Mouse (Mus musculus) thymus, adult 18-20 months (tissue): ENCODE data around the gene Esrrg.

Source experiments
- DNase-seq, 2 experiments: peaks; one replicate each; pipeline ENCODE4 v3.0.0; 2022; ENCODE audit warnings: mixed read lengths in 2 of 2

Esrrg gene

GRCm38 (mm10) chr1:187918939-187919338, 310.3 kb downstream of the Esrrg start:
- no peak for DNase-seq

- DNase-seq, result no peak
These were observed 311.7 kb downstream of the Esrrg start for GRCm38 (mm10) chr1:187920156-187920777.

GRCm38 (mm10) chr1:187931146-187931545, 322.6 kb downstream of the Esrrg start:
- DNase-seq, result no peak

GRCm38 (mm10) chr1:187938652-187939051, 330.1 kb downstream of the Esrrg start:
- DNase-seq, result no peak

GRCm38 (mm10) chr1:187939078-187939477, 330.5 kb downstream of the Esrrg start:
- DNase-seq, result no peak

- no peak for DNase-seq
These were observed 342.9 kb downstream of the Esrrg start for GRCm38 (mm10) chr1:187951506-187951905.

GRCm38 (mm10) chr1:187956702-187957101, 348.1 kb downstream of the Esrrg start:
- no peak for DNase-seq

GRCm38 (mm10) chr1:187959192-187959591, 350.6 kb downstream of the Esrrg start:
- no peak for DNase-seq

- no peak for DNase-seq
These were observed 352.9 kb downstream of the Esrrg start for GRCm38 (mm10) chr1:187961452-187961851.

GRCm38 (mm10) chr1:187964829-187965760, 356.5 kb downstream of the Esrrg start:
- DNase-seq, result no peak

- DNase-seq, result no peak
These were observed 357.3 kb downstream of the Esrrg start for GRCm38 (mm10) chr1:187965921-187966320.

GRCm38 (mm10) chr1:187968379-187968778, 359.8 kb downstream of the Esrrg start:
- no peak for DNase-seq

- no peak for DNase-seq
These were observed 360.9 kb downstream of the Esrrg start for GRCm38 (mm10) chr1:187969491-187969890.

GRCm38 (mm10) chr1:187974396-187974795, 365.8 kb downstream of the Esrrg start:
- DNase-seq, result no peak

GRCm38 (mm10) chr1:187975465-187976352, 367.1 kb downstream of the Esrrg start:
- no peak for DNase-seq

- no peak for DNase-seq
These were observed 367.8 kb downstream of the Esrrg start for GRCm38 (mm10) chr1:187976353-187976730.

GRCm38 (mm10) chr1:187981028-187981427, 372.4 kb downstream of the Esrrg start:
- no peak for DNase-seq

GRCm38 (mm10) chr1:187983177-187983576, 374.6 kb downstream of the Esrrg start:
- no peak for DNase-seq

- no peak for DNase-seq
These were observed 381.6 kb downstream of the Esrrg start for GRCm38 (mm10) chr1:187990161-187990560.

GRCm38 (mm10) chr1:187997584-187998338, 389.2 kb downstream of the Esrrg start:
- DNase-seq, result no peak

GRCm38 (mm10) chr1:187999121-187999520, 390.5 kb downstream of the Esrrg start:
- no peak for DNase-seq

- DNase-seq, result no peak
These were observed 391.6 kb downstream of the Esrrg start for GRCm38 (mm10) chr1:188000189-188000588.
